Mouse (Mus musculus) limb, embryonic 14.5 days (tissue): ENCODE measurements around the gene Tbc1d17. TPM values are rescaled to one million over a fixed set of nuclear protein-coding genes. Genes with fewer than 3 reads are reported as not detected.

Source experiments
- ATAC-seq: fragments of 200-750 bp; cut with Nextera tagmentation; 2 replicates; pipeline ENCODE4 v1.8.0; 2017; ENCODE audit warnings: low read depth, moderate number of reproducible peaks, moderate TSS enrichment; ENCODE audit not compliant: low FRiP score
- DNase-seq: peaks from one replicate; pipeline ENCODE4 v3.0.0-alpha.2; 2015; ENCODE audit warnings: low spot score
- H3K27ac ChIP-seq: fragments of 300-500 bp; sonication (generic); replicated peaks from 2 replicates; pipeline ENCODE4 v1.5.1; 2014; ENCODE audit warnings: low read depth, mild to moderate bottlenecking, low read length, moderate library complexity, mixed read lengths
- H3K27me3 ChIP-seq: fragments of 300-500 bp; sonication (generic); 2 replicates; pipeline ENCODE4 v1.6.1; 2014; ENCODE audit warnings: low read length, mixed read lengths; ENCODE audit not compliant: control insufficient read depth, insufficient read depth
- H3K36me3 ChIP-seq: fragments of 300-500 bp; sonication (generic); 2 replicates; pipeline ENCODE4 v1.6.1; 2014; ENCODE audit warnings: mild to moderate bottlenecking, low read length, moderate library complexity, mixed read lengths; ENCODE audit not compliant: control insufficient read depth, insufficient read depth
- H3K4me1 ChIP-seq: fragments of 300-500 bp; sonication (generic); 2 replicates; pipeline ENCODE4 v1.6.1; 2014; ENCODE audit warnings: antibody characterized with exemption, low read length, mixed read lengths; ENCODE audit not compliant: control insufficient read depth, insufficient read depth
- H3K4me2 ChIP-seq: fragments of 300-500 bp; sonication (generic); replicated peaks from 2 replicates; pipeline ENCODE4 v1.6.1; 2014; ENCODE audit warnings: low read depth, mild to moderate bottlenecking, low read length, moderate library complexity; ENCODE audit not compliant: severe bottlenecking
- H3K4me3 ChIP-seq: fragments of 300-500 bp; sonication (generic); replicated peaks from 2 replicates; pipeline ENCODE4 v1.5.1; 2014; ENCODE audit warnings: low read length
- H3K9ac ChIP-seq: fragments of 300-500 bp; sonication (generic); 2 replicates; pipeline ENCODE4 v1.6.1; 2014; ENCODE audit warnings: mild to moderate bottlenecking, low read depth, low read length, moderate library complexity; ENCODE audit not compliant: severe bottlenecking
- H3K9me3 ChIP-seq: fragments of 300-500 bp; sonication (generic); 2 replicates; pipeline ENCODE4 v1.6.1; 2016; ENCODE audit warnings: low read length; ENCODE audit not compliant: control insufficient read depth
- POLR2A ChIP-seq: fragments of 200-500 bp; IDR thresholded peaks from 2 replicates; pipeline ENCODE4 v1.8.0; 2012; ENCODE audit warnings: inconsistent platforms, mild to moderate bottlenecking, moderate library complexity, borderline replicate concordance; ENCODE audit not compliant: insufficient read depth, insufficient read length; ENCODE audit errors: extremely low read depth
- WGBS: fragments of 180-500 bp; shearing (Covaris S2); extraction: QIAGEN DNeasy Blood & Tissue Kit; methylation state at CpG from one replicate; pipeline ENCODE4 v1.1.7; 2014; 5-methylcytosine and 5-hydroxymethylcytosine counted together
- polyA plus RNA-seq, 2 experiments: library from polyadenylated mRNA; depleted of rRNA in 1 of 2; stranded (reverse) in 1 of 2; unstranded in 1 of 2; fragments of >200 nt; fragmentation: Nextera tagmentation in 1 of 2; extraction: Ambion mirVana in 1 of 2; gene quantifications; 2 replicates each; pipeline versions ENCODE4 v1.2.1 to v1.2.3; 2012 to 2014

Tbc1d17 gene
- polyA plus RNA-seq, 2 experiments = 76.0 to 86.0 TPM

GRCm38 (mm10) chr7:44850789-44851624 is 2.1 kb upstream of the Tbc1d17 start:
- Histone ChIP-seq H3K4me2 (peak overlapping the region; percentile 82), H3K9me3 (no peaks in the 10 kb centered on the region), H3K36me3 (peaks cover 27% of the 10 kb centered on the region), H3K9ac (peak overlapping the region; percentile 76), H3K27ac (peak overlapping the region; percentile 99), H3K27me3 (no peaks in the 10 kb centered on the region), H3K4me1 (peaks cover 24% of the 10 kb centered on the region), H3K4me3 (peak overlapping the region; percentile 87)
- no peak for TF ChIP-seq POLR2A
- no peak for DNase-seq
- 76% methylated on average over 8 of the region's 8 CpGs for WGBS
- no peak for ATAC-seq

- 5% methylated on average over 26 of the region's 33 CpGs for WGBS
- peak; percentile 58 for ATAC-seq
- Histone ChIP-seq H3K27ac (peak overlapping the region; percentile 99), H3K27me3 (no peaks in the 10 kb centered on the region), H3K4me3 (peak overlapping the region; percentile 87), H3K36me3 (peaks cover 36% of the 10 kb centered on the region), H3K9me3 (no peaks in the 10 kb centered on the region), H3K4me1 (peaks cover 23% of the 10 kb centered on the region), H3K9ac (peak overlapping the region; percentile 76), H3K4me2 (peak overlapping the region; percentile 82)
- no peak for TF ChIP-seq POLR2A
- peak; percentile 91 for DNase-seq
Observed at GRCm38 (mm10) chr7:44850146-44850545, 1.3 kb upstream of the Tbc1d17 start.

- DNase-seq = peak; percentile 97
Observed at GRCm38 (mm10) chr7:44849416-44850111, 685 bp upstream of the Tbc1d17 start.

GRCm38 (mm10) chr7:44847772-44848171 is 1.1 kb downstream of the Tbc1d17 start:
- Histone ChIP-seq H3K36me3 (peaks cover 54% of the 10 kb centered on the region), H3K27me3 (no peaks in the 10 kb centered on the region), H3K27ac (no peak overlapping the region), H3K4me2 (peak overlapping the region; percentile 82), H3K4me1 (peaks cover 12% of the 10 kb centered on the region), H3K9ac (peak overlapping the region; percentile 41), H3K9me3 (no peaks in the 10 kb centered on the region), H3K4me3 (peak overlapping the region; percentile 87)
- no peak for TF ChIP-seq POLR2A
- no peak for DNase-seq
- WGBS = 82% methylated on average over 5 of the region's 5 CpGs
- ATAC-seq = no peak

More at GRCm38 (mm10) chr7:44849416-44850111, 685 bp upstream of the Tbc1d17 start:
- Histone ChIP-seq H3K27ac (peak overlapping the region; percentile 99), H3K4me1 (peaks cover 19% of the 10 kb centered on the region), H3K9ac (peak overlapping the region; percentile 76), H3K9me3 (no peaks in the 10 kb centered on the region), H3K36me3 (peaks cover 41% of the 10 kb centered on the region), H3K4me3 (peak overlapping the region; percentile 87), H3K27me3 (no peaks in the 10 kb centered on the region), H3K4me2 (peak overlapping the region; percentile 82)
- 0% methylated on average over 41 of the region's 41 CpGs for WGBS
- ATAC-seq = peak; percentile 81
- TF ChIP-seq POLR2A = 0 out of 2 replicates have a peak, but pooled peaks have one; percentile 25

GRCm38 (mm10) chr7:44846804-44847203 is 2.1 kb downstream of the Tbc1d17 start:
- 93% methylated on average over 7 of the region's 7 CpGs for WGBS
- Histone ChIP-seq H3K4me2 (no peak overlapping the region), H3K36me3 (peaks cover 58% of the 10 kb centered on the region), H3K4me3 (no peak overlapping the region), H3K9me3 (no peaks in the 10 kb centered on the region), H3K4me1 (peaks cover 12% of the 10 kb centered on the region), H3K9ac (no peak overlapping the region), H3K27ac (no peak overlapping the region), H3K27me3 (no peaks in the 10 kb centered on the region)
- TF ChIP-seq POLR2A = no peak
- ATAC-seq (no peak), DNase-seq (no peak)
